Mouse (Mus musculus): ENCODE results near the gene Gcdh. TPM values are rescaled to one million over a fixed set of nuclear protein-coding genes. Genes with fewer than 3 reads are reported as not detected.

Gcdh gene
- polyA plus RNA-seq, 1 experiment from 2014 or later = 42.8 TPM

DNA sequence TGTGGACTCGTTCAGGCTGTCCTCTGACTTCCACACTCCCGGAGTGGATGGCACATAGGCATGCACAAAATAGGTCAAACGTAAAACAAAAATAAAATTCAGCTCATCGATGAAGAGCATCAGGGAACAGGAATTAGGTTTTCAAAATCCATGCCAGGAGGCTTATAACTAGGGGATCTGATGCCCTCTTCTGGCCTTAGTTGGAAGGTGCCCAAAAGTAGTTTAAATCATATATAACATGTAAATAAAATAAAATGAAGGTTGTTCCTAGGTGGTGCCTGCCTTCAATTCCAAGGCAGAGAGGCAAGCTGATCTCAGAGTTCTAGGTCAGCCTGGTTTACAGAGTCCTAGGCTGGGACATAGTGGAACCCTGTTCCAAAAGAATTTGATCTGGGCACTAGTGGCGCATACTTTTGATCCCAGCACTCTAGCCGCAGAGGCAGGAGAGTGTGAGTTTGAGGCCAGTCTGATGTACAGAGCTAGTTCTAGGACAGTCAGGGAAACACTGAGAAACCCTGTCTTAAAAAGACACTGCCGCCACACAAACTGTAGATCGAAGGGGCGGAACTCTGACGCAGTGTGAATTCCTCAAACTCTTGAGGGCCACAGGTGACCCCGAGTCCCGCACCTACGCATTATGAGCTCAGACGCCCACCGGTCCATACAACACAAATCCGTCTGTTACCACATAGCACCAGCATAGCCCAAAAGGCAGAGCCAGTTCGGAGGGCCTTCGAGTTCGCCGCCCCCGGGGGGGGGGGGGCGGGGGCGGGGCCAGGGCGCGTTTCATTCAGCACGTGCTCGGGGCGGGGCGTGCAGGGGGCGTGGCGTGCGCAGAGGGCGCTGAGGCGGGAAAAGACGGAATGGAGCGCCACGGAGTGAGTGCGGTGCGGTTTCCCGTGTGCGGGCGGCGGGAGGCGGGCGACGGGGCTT is 22.1 kb downstream of the Gcdh start, which contains the start of gene Syce2:
TSS of gene Syce2 (plus strand) at position 736 of the 933 bp plus-strand sequence.
- Histone ChIP-seq H3K9ac (ENCODE audit: low read depth, low read length) (peak within 1 kb of the TSS; percentile 62), H3K4me1 (ENCODE audit: control insufficient read depth, insufficient read depth, low read depth, low read length) (peaks cover 13% of the 10 kb centered on the region), H3K27me3 (replicated peaks; ENCODE audit: control insufficient read depth, insufficient read depth, low read length) (peaks cover 3% of the 10 kb centered on the region; the same call in 1 of the 2 replicates), H3K36me3 (ENCODE audit: control insufficient read depth, insufficient read depth, low read length) (peaks cover 10% of the 10 kb centered on the region), H3K4me2 (ENCODE audit: low read length) (peak within 1 kb of the TSS; percentile 98), H3K4me3 (ENCODE audit: low read length) (peak within 1 kb of the TSS; percentile 56), H3K27ac (ENCODE audit: low read depth, low read length) (no peak within 1 kb of the TSS), H3K9me3 (ENCODE audit: control insufficient read depth, low read length) (no peaks in the 10 kb centered on the region)
- WGBS = 17% methylated on average over 37 of the region's 46 CpGs
- peak; percentile 76 for ATAC-seq

- H3K27ac ChIP-seq (ENCODE audit: low read depth, low read length) = peak within 1 kb of the TSS; percentile 85
- under 1% methylated on average over 39 of the region's 39 CpGs for WGBS
- no peaks in the 10 kb centered on the region for H3K27me3 ChIP-seq (replicated peaks; ENCODE audit: control insufficient read depth, insufficient read depth, low read length)
- H3K9ac ChIP-seq (ENCODE audit: low read depth, low read length) = peak within 1 kb of the TSS; percentile 91
- H3K36me3 ChIP-seq (ENCODE audit: control insufficient read depth, insufficient read depth, low read length) = peaks cover 8% of the 10 kb centered on the region
- peak; percentile 95 for ATAC-seq
- H3K4me2 ChIP-seq (ENCODE audit: low read length) = peak within 1 kb of the TSS; percentile 96
- peak within 1 kb of the TSS; percentile 94 for H3K4me3 ChIP-seq (ENCODE audit: low read length)
- no peaks in the 10 kb centered on the region for H3K9me3 ChIP-seq (ENCODE audit: control insufficient read depth, low read length)
- H3K4me1 ChIP-seq (ENCODE audit: control insufficient read depth, insufficient read depth, low read depth, low read length) = peaks cover 12% of the 10 kb centered on the region
Measured at GRCm38 (mm10) chr8:84856864-84857441, 36.8 kb downstream of the Gcdh start, which contains the start of gene Farsa. TSS of gene Farsa (plus strand) at chr8:84856989.

GRCm38 (mm10) chr8:84856434-84856833 is 37.3 kb downstream of the Gcdh start:
- peaks cover 6% of the 10 kb centered on the region for H3K36me3 ChIP-seq (ENCODE audit: control insufficient read depth, insufficient read depth, low read length)
- H3K9me3 ChIP-seq (ENCODE audit: control insufficient read depth, low read length) = no peaks in the 10 kb centered on the region
- H3K4me2 ChIP-seq (ENCODE audit: low read length) = no peak overlapping the region
- ATAC-seq = peak; percentile 22
- H3K27ac ChIP-seq (ENCODE audit: low read depth, low read length) = no peak overlapping the region
- WGBS = 91% methylated on average over 3 of the region's 3 CpGs
- peak overlapping the region; percentile 94 for H3K4me3 ChIP-seq (ENCODE audit: low read length)
- no peaks in the 10 kb centered on the region for H3K27me3 ChIP-seq (replicated peaks; ENCODE audit: control insufficient read depth, insufficient read depth, low read length)
- no peak overlapping the region for H3K9ac ChIP-seq (ENCODE audit: low read depth, low read length)
- peaks cover 12% of the 10 kb centered on the region for H3K4me1 ChIP-seq (ENCODE audit: control insufficient read depth, insufficient read depth, low read depth, low read length)

GRCm38 (mm10) chr8:84847684-84848435 is 45.9 kb downstream of the Gcdh start:
- peaks cover 25% of the 10 kb centered on the region for H3K4me1 ChIP-seq (ENCODE audit: control insufficient read depth, insufficient read depth, low read depth, low read length)
- H3K4me3 ChIP-seq (ENCODE audit: low read length) = peak overlapping the region; percentile 84
- H3K27me3 ChIP-seq (replicated peaks; ENCODE audit: control insufficient read depth, insufficient read depth, low read length) = no peaks in the 10 kb centered on the region
- ATAC-seq = no peak
- 45% methylated on average over 6 of the region's 6 CpGs for WGBS
- H3K36me3 ChIP-seq (ENCODE audit: control insufficient read depth, insufficient read depth, low read length) = peaks cover 18% of the 10 kb centered on the region
- peak overlapping the region; percentile 80 for H3K9ac ChIP-seq (ENCODE audit: low read depth, low read length)
- no peaks in the 10 kb centered on the region for H3K9me3 ChIP-seq (ENCODE audit: control insufficient read depth, low read length)
- H3K4me2 ChIP-seq (ENCODE audit: low read length) = peak overlapping the region; percentile 89
- peak overlapping the region; percentile 88 for H3K27ac ChIP-seq (ENCODE audit: low read depth, low read length)

DNA sequence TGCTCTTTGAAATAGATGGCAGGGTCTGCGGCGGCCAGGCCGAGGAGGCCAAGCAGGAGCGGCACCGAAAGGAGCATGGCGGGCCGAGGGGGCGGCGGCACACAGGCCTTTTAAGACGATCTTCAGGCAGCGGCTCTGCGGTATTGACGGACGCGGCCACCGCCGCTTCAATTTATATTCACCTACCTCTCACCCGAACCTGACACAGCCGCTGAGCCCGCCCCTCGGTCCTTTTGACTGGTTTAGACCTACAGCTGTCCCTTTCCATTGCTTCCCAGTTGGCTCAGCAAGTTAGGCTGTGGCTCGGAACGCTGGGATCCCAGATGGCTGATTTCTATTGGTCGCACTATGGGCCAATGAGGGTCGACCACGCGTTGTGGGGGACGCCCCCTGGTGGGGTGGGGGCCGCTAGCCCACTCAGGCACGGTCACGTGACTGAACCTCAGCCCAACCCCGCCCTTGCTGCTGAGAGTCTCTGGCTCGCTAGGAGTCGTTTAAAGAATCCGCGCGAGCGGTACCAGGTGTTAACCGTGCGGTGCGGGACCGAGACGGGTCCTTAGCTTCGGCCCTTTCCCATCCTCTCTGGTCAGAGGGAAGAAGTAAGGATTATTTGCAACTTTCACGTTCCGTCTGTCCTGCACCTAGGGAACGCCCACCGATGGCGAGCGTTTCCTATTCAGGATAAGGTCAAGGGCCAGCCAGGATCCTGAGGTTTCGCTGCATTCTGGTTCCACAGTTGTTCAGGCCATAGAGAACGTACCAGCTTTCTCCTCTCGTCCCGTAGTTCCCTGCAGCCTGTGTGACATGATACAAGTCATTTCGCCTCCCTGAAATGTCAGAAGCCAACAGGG is 46.8 kb downstream of the Gcdh start, which contains the start of gene Calr:
TSS of gene Calr (minus strand) at position 213 of the 851 bp plus-strand sequence.
- peak within 1 kb of the TSS; percentile 88 for H3K27ac ChIP-seq (ENCODE audit: low read depth, low read length)
- peaks cover 25% of the 10 kb centered on the region for H3K4me1 ChIP-seq (ENCODE audit: control insufficient read depth, insufficient read depth, low read depth, low read length)
- H3K36me3 ChIP-seq (ENCODE audit: control insufficient read depth, insufficient read depth, low read length) = peaks cover 27% of the 10 kb centered on the region
- H3K4me2 ChIP-seq (ENCODE audit: low read length) = peak within 1 kb of the TSS; percentile 89
- WGBS = 1% methylated on average over 43 of the region's 55 CpGs
- peak; percentile 99 for ATAC-seq
- peak within 1 kb of the TSS; percentile 98 for H3K9ac ChIP-seq (ENCODE audit: low read depth, low read length)
- no peaks in the 10 kb centered on the region for H3K9me3 ChIP-seq (ENCODE audit: control insufficient read depth, low read length)
- H3K27me3 ChIP-seq (replicated peaks; ENCODE audit: control insufficient read depth, insufficient read depth, low read length) = no peaks in the 10 kb centered on the region
- H3K4me3 ChIP-seq (ENCODE audit: low read length) = peak within 1 kb of the TSS; percentile 84

DNA sequence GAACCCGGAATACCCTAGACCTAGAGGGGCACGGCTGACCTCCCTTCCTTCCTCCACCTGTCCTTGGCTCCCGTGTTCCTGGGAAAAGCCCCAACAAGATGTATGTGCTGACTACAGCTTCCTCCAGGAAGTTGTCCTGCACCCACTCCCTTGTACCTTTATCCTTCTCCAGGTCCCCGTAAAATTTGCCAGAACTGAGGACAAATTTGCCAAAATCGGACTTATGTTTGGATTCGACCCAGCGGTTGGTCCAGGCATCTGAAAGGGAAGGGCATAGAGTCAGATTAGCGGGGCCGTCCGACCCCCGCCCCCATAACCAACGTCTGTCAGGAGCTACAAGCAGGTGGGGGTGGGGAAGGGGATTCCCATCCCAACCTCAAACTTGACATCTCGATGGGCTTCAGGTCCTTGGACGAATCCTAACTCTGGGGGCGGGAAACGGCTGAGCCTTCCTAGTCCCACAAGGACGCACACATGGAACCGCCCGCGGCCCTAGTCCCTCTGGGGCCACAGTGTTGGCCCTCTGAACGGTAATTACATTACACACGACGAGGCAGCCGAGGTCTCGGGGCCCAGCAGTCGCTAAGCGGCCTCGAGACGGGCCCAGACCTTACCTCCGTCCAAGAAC is 47.5 kb downstream of the Gcdh start:
- ATAC-seq = peak; percentile 15
- H3K4me2 ChIP-seq (ENCODE audit: low read length) = peak overlapping the region; percentile 60
- peaks cover 25% of the 10 kb centered on the region for H3K4me1 ChIP-seq (ENCODE audit: control insufficient read depth, insufficient read depth, low read depth, low read length)
- WGBS = under 1% methylated on average over 30 of the region's 30 CpGs
- peak overlapping the region; percentile 98 for H3K9ac ChIP-seq (ENCODE audit: low read depth, low read length)
- peak overlapping the region; percentile 84 for H3K4me3 ChIP-seq (ENCODE audit: low read length)
- no peaks in the 10 kb centered on the region for H3K9me3 ChIP-seq (ENCODE audit: control insufficient read depth, low read length)
- H3K36me3 ChIP-seq (ENCODE audit: control insufficient read depth, insufficient read depth, low read length) = peaks cover 35% of the 10 kb centered on the region
- H3K27ac ChIP-seq (ENCODE audit: low read depth, low read length) = peak overlapping the region; percentile 84
- no peaks in the 10 kb centered on the region for H3K27me3 ChIP-seq (replicated peaks; ENCODE audit: control insufficient read depth, insufficient read depth, low read length)

DNA sequence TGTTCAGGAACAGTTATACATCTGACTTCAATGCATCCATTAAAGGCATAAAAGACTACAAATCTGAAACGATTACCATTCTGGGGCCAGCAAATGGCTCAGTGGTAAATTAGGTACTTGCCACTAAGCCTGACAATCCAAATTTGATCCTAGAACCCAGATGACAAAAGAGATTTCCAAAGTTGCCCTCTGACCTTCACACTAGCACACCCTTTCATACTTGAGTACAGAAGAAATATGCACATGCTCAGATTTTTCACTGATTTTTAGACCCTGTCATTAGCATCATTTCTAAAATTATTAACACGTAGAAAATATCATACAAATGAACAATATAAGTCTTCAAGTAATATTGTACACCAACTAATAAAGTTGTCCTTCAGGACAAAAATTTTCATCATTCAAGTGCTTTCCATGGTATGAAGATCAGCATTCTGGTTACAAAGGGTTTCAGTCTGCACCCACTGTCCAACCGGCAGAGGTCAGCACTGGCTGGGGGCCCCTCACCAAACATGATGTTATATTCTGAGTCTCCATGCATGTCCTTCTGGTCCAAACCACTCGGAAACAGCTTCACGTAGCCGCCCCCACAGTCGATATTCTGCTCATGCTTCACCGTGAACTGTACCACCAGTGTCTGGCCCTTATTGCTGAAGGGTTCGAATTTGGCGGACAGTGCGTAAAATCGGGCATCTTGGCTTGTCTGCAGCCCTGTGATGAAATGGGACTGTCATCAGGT is 48.2 kb downstream of the Gcdh start:
- Histone ChIP-seq H3K27ac (ENCODE audit: low read depth, low read length) (peak overlapping the region; percentile 84), H3K4me3 (ENCODE audit: low read length) (peak overlapping the region; percentile 84), H3K27me3 (replicated peaks; ENCODE audit: control insufficient read depth, insufficient read depth, low read length) (no peaks in the 10 kb centered on the region), H3K9me3 (ENCODE audit: control insufficient read depth, low read length) (no peaks in the 10 kb centered on the region), H3K4me1 (ENCODE audit: control insufficient read depth, insufficient read depth, low read depth, low read length) (peaks cover 25% of the 10 kb centered on the region), H3K9ac (ENCODE audit: low read depth, low read length) (peak overlapping the region; percentile 98), H3K36me3 (ENCODE audit: control insufficient read depth, insufficient read depth, low read length) (peaks cover 35% of the 10 kb centered on the region), H3K4me2 (ENCODE audit: low read length) (peak overlapping the region; percentile 60)
- no peak for ATAC-seq
- WGBS = 11% methylated on average over 12 of the region's 12 CpGs

Data from hindbrain, embryonic 16.5 days (tissue).